In the genomic region with DNA sequence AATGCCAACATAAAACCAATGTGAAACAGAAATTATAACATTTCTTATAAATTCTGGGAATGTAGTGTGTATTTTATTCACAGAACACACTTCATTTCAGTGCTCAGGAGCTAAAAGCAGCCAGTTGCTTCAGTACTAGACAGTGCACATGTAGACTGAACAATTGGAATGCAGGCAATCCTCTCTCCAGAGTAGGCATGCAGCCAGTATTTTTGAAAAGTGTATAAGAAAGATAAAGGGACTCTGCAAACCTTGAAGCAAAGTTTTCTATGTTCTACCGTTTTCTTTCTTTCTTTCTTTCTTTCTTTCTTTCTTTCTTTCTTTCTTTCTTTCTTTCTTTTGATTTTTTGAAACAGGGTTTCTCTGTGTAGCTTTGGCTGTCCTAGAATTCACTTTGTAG, we compare ENCODE assay signal across 15 mouse cellular contexts. TPM values are rescaled to one million over a fixed set of nuclear protein-coding genes. Genes with fewer than 3 reads are reported as not detected.
A peak's percentile ranks its signal among the peaks of the same experiment; 100 is the strongest.
DNase-seq lines count a peak whose midpoint lies in the region; ATAC-seq and TF ChIP-seq lines count a peak whose summit lies in the region.
"Had no signal": no experiment of that assay in that cellular context is flagged by ENCODE, and none has a peak within 500 bp of the region (broad histone marks: within the 10 kb centered on the region; RNA-seq: fewer than 3 reads in every experiment).

No protein-coding gene starts in this region.

- H3K9ac ChIP-seq in heart, embryonic 13.5 days: no peak overlapping the region
- no peak overlapping the region for H3K9ac ChIP-seq in kidney, embryonic 14.5 days (ENCODE audit: low read depth, low read length)
- H3K9ac ChIP-seq: forebrain, embryonic 13.5 days; hindbrain, embryonic 15.5 days; midbrain, embryonic 12.5 days; neural tube, embryonic 15.5 days had no signal

- H3ac ChIP-seq in myocyte (ENCODE audit: control insufficient read depth, insufficient read length): no peak overlapping the region

- H3K27me3 ChIP-seq in heart, embryonic 13.5 days (replicated peaks): no peaks in the 10 kb centered on the region
- H3K27me3 ChIP-seq in E14TG2a.4 (ENCODE audit: insufficient read depth, low read length): no peaks in the 10 kb centered on the region
- no peaks in the 10 kb centered on the region for H3K27me3 ChIP-seq in myocyte (ENCODE audit: control insufficient read depth, insufficient read depth, insufficient read length)
- no peaks in the 10 kb centered on the region for H3K27me3 ChIP-seq in kidney, embryonic 14.5 days (ENCODE audit: control insufficient read depth, insufficient read depth, low read length)
- H3K27me3 ChIP-seq: forebrain, embryonic 13.5 days; hindbrain, embryonic 15.5 days; midbrain, embryonic 12.5 days; neural tube, embryonic 15.5 days had no signal

- WGBS in heart, embryonic 13.5 days: 56% methylated on average over 1 of the region's 1 CpGs
- 88% methylated on average over 1 of the region's 1 CpGs for WGBS in kidney, embryonic 14.5 days

- H3K9me3 ChIP-seq in heart, embryonic 13.5 days: no peaks in the 10 kb centered on the region
- no peaks in the 10 kb centered on the region for H3K9me3 ChIP-seq in E14TG2a.4 (ENCODE audit: low read length)
- H3K9me3 ChIP-seq in kidney, embryonic 14.5 days (ENCODE audit: control insufficient read depth, low read length): no peaks in the 10 kb centered on the region
- H3K9me3 ChIP-seq: forebrain, embryonic 13.5 days; G1E; hindbrain, embryonic 15.5 days; midbrain, embryonic 12.5 days; neural tube, embryonic 15.5 days had no signal

- ATAC-seq in heart, embryonic 13.5 days (ENCODE audit: extremely low read depth, insufficient number of reproducible peaks, low FRiP score, low TSS enrichment): no peak
- ATAC-seq in kidney, embryonic 14.5 days (ENCODE audit: low FRiP score, low TSS enrichment): no peak
- ATAC-seq: forebrain, embryonic 13.5 days; intestine, embryonic 16.5 days had no signal

- no peak for TF ChIP-seq POLR2A in bone marrow macrophage, adult 2 months (IDR thresholded peaks at IDR 0.05; ENCODE audit: borderline replicate concordance, low read depth, low read length)
- no peak for TF ChIP-seq POLR2A in myocyte (IDR thresholded peaks at IDR 0.05; ENCODE audit: insufficient read length, low read depth)

- H3K4me3 ChIP-seq in heart, embryonic 13.5 days: no peak overlapping the region
- H3K4me3 ChIP-seq in E14TG2a.4 (replicated peaks; ENCODE audit: low read length) (peak overlapping the region; percentile 65; the same call in 1 of the 2 replicates), myocyte (peak overlapping the region; percentile 93)
- H3K4me3 ChIP-seq in bone marrow macrophage, adult 2 months (ENCODE audit: insufficient read depth, low read length): no peak overlapping the region
- no peak overlapping the region for H3K4me3 ChIP-seq in kidney, embryonic 14.5 days (ENCODE audit: low read length)
- H3K4me3 ChIP-seq: forebrain, embryonic 13.5 days; midbrain, embryonic 12.5 days had no signal

- H3K27ac ChIP-seq in heart, embryonic 13.5 days (replicated peaks): peak overlapping the region; percentile 82
- peak overlapping the region; percentile 81; the same call in 1 of the 2 replicates for H3K27ac ChIP-seq in bone marrow macrophage, adult 2 months (ENCODE audit: insufficient read depth, low read depth, low read length)
- no peak overlapping the region for H3K27ac ChIP-seq in kidney, embryonic 14.5 days (ENCODE audit: low read depth, low read length)
- H3K27ac ChIP-seq: forebrain, embryonic 13.5 days; hindbrain, embryonic 15.5 days; midbrain, embryonic 12.5 days had no signal

- H3K36me3 ChIP-seq in heart, embryonic 13.5 days: peaks cover 4% of the 10 kb centered on the region; the same call in 1 of the 2 replicates
- peaks cover 14% of the 10 kb centered on the region for H3K36me3 ChIP-seq in E14TG2a.4 (ENCODE audit: insufficient read depth, low read length)
- no peaks in the 10 kb centered on the region for H3K36me3 ChIP-seq in myocyte (ENCODE audit: control insufficient read depth, insufficient read depth)
- H3K36me3 ChIP-seq in kidney, embryonic 14.5 days (ENCODE audit: control insufficient read depth, insufficient read depth, low read length): no peaks in the 10 kb centered on the region
- H3K36me3 ChIP-seq: G1E; hindbrain, embryonic 15.5 days; midbrain, embryonic 12.5 days; neural tube, embryonic 15.5 days had no signal

- H3K4me2 ChIP-seq in heart, embryonic 13.5 days: peak overlapping the region; percentile 65; the same call in 1 of the 2 replicates
- H3K4me2 ChIP-seq in myocyte (ENCODE audit: low read depth): peak overlapping the region; percentile 96
- no peak overlapping the region for H3K4me2 ChIP-seq in kidney, embryonic 14.5 days (replicated peaks; ENCODE audit: low read depth, low read length)
- H3K4me2 ChIP-seq: midbrain, embryonic 12.5 days had no signal

- H3K79me2 ChIP-seq in myocyte (ENCODE audit: control insufficient read depth, insufficient read depth): peaks cover 30% of the 10 kb centered on the region

- no peak for DNase-seq in heart, adult 18-20 months
- DNase-seq in embryo, embryonic 10 days (ENCODE audit: low spot score): no peak
- DNase-seq in cerebellum, postnatal 25 days: no peak
- DNase-seq: left cerebral cortex, postnatal 4 days had no signal

- H3K4me1 ChIP-seq in heart, embryonic 13.5 days: peaks cover 17% of the 10 kb centered on the region
- peaks cover 49% of the 10 kb centered on the region for H3K4me1 ChIP-seq in E14TG2a.4 (replicated peaks; ENCODE audit: low read depth, low read length)
- H3K4me1 ChIP-seq in bone marrow macrophage, adult 2 months (ENCODE audit: control insufficient read depth, insufficient read depth, low read length): 0 out of 2 replicates have a peak, but pooled peaks cover 2% of the 10 kb centered on the region
- no peaks in the 10 kb centered on the region for H3K4me1 ChIP-seq in kidney, embryonic 14.5 days (ENCODE audit: control insufficient read depth, insufficient read depth, low read length)

- TF ChIP-seq CTCF in E14TG2a.4 (conservative IDR thresholded peaks at IDR 0.05; ENCODE audit: low read length): no peak
- no peak for TF ChIP-seq CTCF in bone marrow macrophage, adult 2 months (IDR thresholded peaks at IDR 0.05; ENCODE audit: low read depth, low read length)

TF ChIP-seq in myocyte, 11 proteins besides CTCF, POLR2A, EP300 and RAD21:
- TF ChIP-seq MYOG (IDR thresholded peaks at IDR 0.05; ENCODE audit: control insufficient read depth in 1 of 3, insufficient read depth in 1 of 3, insufficient read length in 2 of 3, low read depth in 2 of 3): no peak
- TF ChIP-seq MAX (IDR thresholded peaks at IDR 0.05; ENCODE audit: low read depth): no peak
- no peak for TF ChIP-seq USF1 (IDR thresholded peaks at IDR 0.05; ENCODE audit: low read depth)
- no peak for TF ChIP-seq TCF3 (IDR thresholded peaks at IDR 0.05; ENCODE audit: insufficient read length, low read depth)
- no peak for TF ChIP-seq REST (IDR thresholded peaks at IDR 0.05; ENCODE audit: insufficient read depth, insufficient read length)
- no peak for TF ChIP-seq TCF12 (IDR thresholded peaks at IDR 0.05; ENCODE audit: insufficient read depth, poor library complexity, severe bottlenecking)
- no peak for TF ChIP-seq POLR2AphosphoS2 (IDR thresholded peaks at IDR 0.05; ENCODE audit: insufficient read length, low read depth)
- TF ChIP-seq MYOD1 (IDR thresholded peaks at IDR 0.05; ENCODE audit: control insufficient read depth in 1 of 3, insufficient read length in 2 of 3, low read depth in 2 of 3): no peak
- TF ChIP-seq E2F4 (IDR thresholded peaks at IDR 0.05; ENCODE audit: insufficient read depth): no peak
- TF ChIP-seq SRF (IDR thresholded peaks at IDR 0.05; ENCODE audit: control insufficient read depth, insufficient read length, low read depth): no peak

RNA-seq across cellular contexts. Expression of a gene that starts 1.2 kb away (rescaled TPM):
- polyA plus RNA-seq in heart, embryonic 13.5 days (2015; fragmentation: Nextera tagmentation; extraction: Ambion mirVana): 56.7 and 60.7 TPM in 2 replicates
- total RNA-seq in heart, adult 18-20 months (2021): 100 to 1,000 TPM in 1 of 2 experiments, 10 to 100 TPM in 1; 93.0 to 102 TPM
- polyA plus RNA-seq in bone marrow macrophage, adult 2 months (2012; ENCODE audit: insufficient read depth, insufficient read length, missing spikeins): 853 and 919 TPM in 2 replicates
- 309 TPM for polyA plus RNA-seq in myocyte (2012; fragmentation: generic; extraction: Trizol)
- 42.2 and 70.6 TPM in 2 replicates for polyA plus RNA-seq in kidney, embryonic 14.5 days (2014; fragmentation: Nextera tagmentation; extraction: Ambion mirVana)

Comparison
In these comparisons a context has a peak if more than half of its experiments do, and no peak if none do; other contexts are left out.
1. H3K4me3 ChIP-seq: peak in E14TG2a.4 (single experiment) and myocyte (single experiment); none in heart, embryonic 13.5 days (single experiment), bone marrow macrophage, adult 2 months (single experiment) and kidney, embryonic 14.5 days (single experiment).